Comparison of ENCODE assay signal across 20 mouse cellular contexts in the genomic region with DNA sequence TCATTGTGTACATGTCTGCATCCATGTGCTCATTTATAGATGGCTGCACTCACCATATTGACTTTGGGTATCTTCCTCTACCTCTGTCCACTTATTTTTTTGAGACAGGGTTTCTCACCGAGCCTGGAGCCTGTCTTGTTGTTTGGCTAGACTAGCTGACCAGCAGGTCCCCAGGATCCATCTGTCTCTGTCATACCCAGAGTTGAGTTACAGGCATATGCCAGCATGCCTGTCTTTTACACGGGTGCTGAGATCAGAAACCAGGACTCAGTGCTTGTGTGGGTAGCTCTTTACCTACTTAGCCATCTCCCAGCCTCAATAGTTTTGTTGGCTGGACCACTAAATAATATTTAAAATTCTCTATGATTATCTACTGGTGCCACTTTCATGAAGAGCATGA.
DNase-seq lines count a peak whose midpoint lies in the region; TF ChIP-seq lines count a peak whose summit lies in the region.
"Had no signal": no experiment of that assay in that cellular context is flagged by ENCODE, and none has a peak within 500 bp of the region (broad histone marks: within the 10 kb centered on the region; RNA-seq: fewer than 3 reads in every experiment).

No protein-coding gene starts in this region.

- H3K4me3 ChIP-seq in layer of hippocampus, adult 2 months = no peak overlapping the region
- H3K4me3 ChIP-seq: embryonic facial prominence, embryonic 13.5 days; erythroblast, embryonic 14.5 days; heart, adult 2 months; hindbrain, embryonic 13.5 days; liver, embryonic 13.5 days had no signal

- H3K27ac ChIP-seq in layer of hippocampus, adult 2 months = peak overlapping the region; percentile 92
- H3K27ac ChIP-seq: embryonic facial prominence, embryonic 13.5 days; heart, adult 2 months; hindbrain, embryonic 13.5 days; liver, embryonic 13.5 days had no signal

- no peak for DNase-seq in layer of hippocampus, adult 2 months (ENCODE audit: low spot score in 2 of 2)
- DNase-seq in layer of hippocampus, postnatal 14 days (ENCODE audit: low spot score in 2 of 2) = no peak
- peak; percentile 67 to 82 for DNase-seq in cerebellum, adult 18-20 months
- peak; percentile 85 for DNase-seq in cerebellum, adult 9-11 months
- DNase-seq in kidney, postnatal 10 days = no peak
- DNase-seq in retina, embryonic 14.5 days (ENCODE audit: low spot score) = no peak
- DNase-seq in spleen, postnatal 4 days (ENCODE audit: low spot score in 2 of 2) = no peak
- DNase-seq: adrenal gland, adult 8-10 months; embryo, embryonic 11 days; gastrocnemius, postnatal 25 days; heart, adult 2 months; kidney, adult 18-20 months; liver, embryonic 13.5 days; lung, embryonic 14.5 days; midbrain, embryonic 14.5 days; retina, postnatal 1 day; thymus, postnatal 14 days had no signal

- no peak for TF ChIP-seq CTCF in layer of hippocampus, adult 2 months (conservative IDR thresholded peaks at IDR 0.05)

Comparison
In these comparisons a context has a peak if more than half of its experiments do, and no peak if none do; other contexts are left out.
1. DNase-seq: peak in cerebellum, adult 18-20 months (2 of 2) and cerebellum, adult 9-11 months (single experiment); none in layer of hippocampus, adult 2 months (0 of 2), layer of hippocampus, postnatal 14 days (0 of 2), kidney, postnatal 10 days (single experiment), retina, embryonic 14.5 days (single experiment) and spleen, postnatal 4 days (0 of 2).